Mouse (Mus musculus) myocyte (in vitro differentiated cells): ENCODE measurements around the gene Slc5a4a.

Experiments
- E2F4 ChIP-seq: IDR thresholded peaks from one replicate; pipeline ENCODE4 v1.6.1; 2011; ENCODE audit warnings: mild to moderate bottlenecking, control low read depth, moderate library complexity; ENCODE audit not compliant: insufficient read depth
- TCF12 ChIP-seq: IDR thresholded peaks from one replicate; pipeline ENCODE4 v1.6.1; 2011; ENCODE audit warnings: mild to moderate bottlenecking, control low read depth; ENCODE audit not compliant: poor library complexity, insufficient read depth, severe bottlenecking

DNA sequence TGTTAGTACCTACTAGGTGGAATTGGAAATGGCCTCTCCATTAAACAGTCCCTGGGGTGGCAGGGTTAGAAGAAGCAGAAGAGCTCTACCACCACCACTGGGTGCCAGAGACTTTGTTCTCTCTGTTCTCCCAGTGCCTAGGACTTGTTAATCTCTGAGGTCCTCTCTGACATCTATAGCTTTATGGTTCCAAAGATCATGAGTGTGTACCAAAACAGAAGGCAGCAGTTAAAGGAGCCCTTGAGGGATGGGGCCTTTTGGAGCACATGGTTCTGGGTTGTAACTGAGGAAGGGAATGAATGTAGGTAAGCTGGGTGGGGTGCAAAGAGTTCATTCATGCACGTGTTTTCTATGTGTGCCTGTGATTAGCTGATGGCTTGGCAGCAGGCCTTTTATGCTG is 10.8 kb downstream of the Slc5a4a start:
- TF ChIP-seq E2F4, result no peak
- TF ChIP-seq TCF12, result no peak
